Mouse (Mus musculus): ENCODE data around the gene Gpr1.
"Not testable (repeated sequence)": the region's sequence is repeated elsewhere in the genome, so short reads cannot be mapped to it uniquely, and the experiment has no call there.

Gpr1 gene

DNA sequence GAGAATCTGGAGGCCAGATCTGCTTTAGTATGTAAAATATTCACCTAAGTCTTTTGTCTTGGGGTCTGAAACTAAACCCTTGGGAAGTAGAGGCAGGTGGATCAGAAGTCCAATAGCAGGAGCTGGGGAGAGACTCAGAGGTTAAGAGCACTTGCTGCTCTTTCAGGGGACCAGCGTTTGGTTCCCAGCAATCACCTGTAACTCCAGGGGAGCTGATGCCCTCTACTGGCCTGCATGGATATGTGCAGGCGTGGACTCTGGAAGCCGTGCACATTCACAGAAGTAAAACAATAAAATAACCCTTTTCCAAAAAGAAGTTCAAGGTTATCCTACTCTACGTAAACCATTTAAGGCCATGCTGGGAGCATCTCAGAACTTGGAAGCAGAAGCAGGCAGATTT is 4.9 kb upstream of the Gpr1 start:
- no peak for DNase-seq (ENCODE audit: low spot score)

GRCm38 (mm10) chr1:63214631-63215030 is 288 bp upstream of the Gpr1 start:
- DNase-seq (ENCODE audit: low spot score): no peak

GRCm38 (mm10) chr1:63213478-63214270 is 669 bp downstream of the Gpr1 start:
- DNase-seq (ENCODE audit: low spot score): no peak

DNA sequence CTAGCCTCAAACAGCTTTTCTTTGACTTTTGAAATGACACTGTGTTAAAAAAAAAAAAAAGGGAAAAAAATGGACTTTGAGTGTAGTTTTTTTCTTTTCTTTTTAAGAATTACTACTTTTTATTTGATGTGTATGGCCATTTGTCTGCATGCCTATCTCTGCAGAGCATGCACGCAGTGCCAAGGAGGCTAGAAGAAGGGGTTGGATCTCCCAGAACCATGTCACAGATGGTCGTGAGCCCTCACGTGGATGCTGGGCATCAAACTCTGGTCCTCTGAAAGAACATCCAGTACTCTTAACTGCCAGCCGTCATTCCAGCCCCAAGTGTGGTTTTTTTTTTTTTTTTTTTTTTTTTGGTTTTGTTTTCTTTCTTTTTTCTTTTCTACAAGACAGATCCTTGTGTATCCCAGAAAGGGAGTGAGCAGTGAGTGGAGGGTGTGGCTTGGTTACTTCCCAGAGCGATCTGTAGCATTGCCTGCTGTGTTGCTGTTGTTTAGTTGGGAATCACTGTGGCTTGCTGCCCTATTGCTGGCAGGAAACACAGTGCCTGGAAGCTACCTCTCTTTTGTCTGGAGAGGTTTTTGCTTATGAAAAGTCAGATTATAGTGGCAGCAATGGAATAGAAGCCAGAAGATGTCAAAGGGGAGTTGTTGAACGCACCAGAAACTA is 4.3 kb downstream of the Gpr1 start:
- DNase-seq (ENCODE audit: low spot score): no peak

DNA sequence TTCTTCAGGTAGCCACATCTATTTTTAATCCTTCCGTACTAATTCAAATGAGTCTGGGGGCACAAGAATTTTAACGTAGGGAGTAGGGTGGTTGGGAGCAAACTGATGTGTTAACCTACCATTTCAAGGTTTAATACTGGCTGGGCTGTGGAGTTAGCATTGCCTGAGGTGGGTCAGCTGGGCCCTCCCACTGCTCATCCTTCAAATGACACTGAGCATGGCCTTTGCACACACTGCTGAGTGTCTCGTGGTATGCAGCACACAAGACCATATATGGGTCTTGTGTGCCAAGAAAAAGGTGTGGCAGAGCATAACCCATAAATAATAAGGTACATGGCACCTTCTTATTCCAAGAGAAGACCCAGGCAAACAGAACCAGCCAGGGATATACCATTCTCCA is 6.7 kb downstream of the Gpr1 start:
- no peak for DNase-seq (ENCODE audit: low spot score)

DNA sequence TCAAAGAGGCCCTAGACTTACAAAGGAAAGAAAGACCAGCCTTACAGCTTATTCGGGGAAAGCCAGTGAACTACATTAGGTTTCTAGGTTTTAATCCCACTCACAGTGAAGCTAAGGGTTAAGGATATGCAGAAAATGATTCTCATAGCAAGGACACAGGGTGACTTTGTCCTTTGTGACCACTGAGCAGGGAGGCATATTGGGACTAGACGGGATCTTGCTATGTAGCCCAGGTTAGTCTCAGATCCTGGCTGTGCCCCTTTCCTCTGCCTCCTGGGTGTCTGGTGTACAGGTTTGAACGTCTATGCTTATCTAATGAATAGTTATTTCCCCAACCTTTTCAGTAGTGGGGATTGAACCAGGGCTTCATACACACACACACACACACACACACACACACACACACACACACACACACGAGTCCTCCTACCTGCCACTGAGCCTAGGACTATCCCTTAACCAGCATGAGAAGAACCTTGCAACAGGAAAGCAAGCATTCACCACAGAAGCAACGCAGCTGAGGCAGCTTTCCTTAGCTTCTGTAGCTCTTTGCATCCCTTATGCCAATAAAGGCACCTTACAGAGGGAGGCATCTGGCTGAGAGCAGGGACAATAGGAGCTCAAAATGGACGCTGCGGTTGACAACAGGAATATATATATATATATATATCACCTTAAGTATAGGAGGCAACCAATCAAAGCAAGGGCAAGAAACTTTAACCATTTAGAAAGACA is 9.5 kb downstream of the Gpr1 start:
- DNase-seq (ENCODE audit: low spot score): peak; percentile 11

- peak; percentile 69 for DNase-seq (ENCODE audit: low spot score)
Observed at GRCm38 (mm10) chr1:63203950-63204659, 10.2 kb downstream of the Gpr1 start.

- DNase-seq (ENCODE audit: low spot score): no peak
Observed at GRCm38 (mm10) chr1:63203471-63203870, 10.9 kb downstream of the Gpr1 start.

- DNase-seq (ENCODE audit: low spot score): no peak
Observed at GRCm38 (mm10) chr1:63201672-63202071, 12.7 kb downstream of the Gpr1 start.

GRCm38 (mm10) chr1:63200322-63200721 is 14.0 kb downstream of the Gpr1 start:
- no peak for DNase-seq (ENCODE audit: low spot score)

DNA sequence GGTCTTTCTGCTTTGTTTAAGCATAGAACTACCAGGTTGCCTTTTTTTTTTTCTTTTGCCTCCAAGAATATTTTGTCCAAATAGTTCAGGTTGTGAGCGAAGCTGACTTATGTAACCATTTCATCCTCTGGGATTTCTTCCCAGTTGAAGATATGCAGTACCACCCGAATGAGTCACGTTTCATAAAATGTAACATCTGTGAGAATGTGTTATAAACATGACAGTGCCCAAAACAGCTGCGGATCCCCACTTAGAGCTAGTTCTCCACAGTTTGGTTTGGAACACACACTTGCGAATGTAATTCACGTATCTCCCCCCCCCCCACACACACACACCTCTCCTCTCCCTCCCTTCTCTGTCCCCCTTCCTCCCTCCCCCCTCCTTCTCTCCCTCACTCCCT is 15.0 kb downstream of the Gpr1 start:
- DNase-seq (ENCODE audit: low spot score): no peak

- no peak for DNase-seq (ENCODE audit: low spot score)
Observed at GRCm38 (mm10) chr1:63195848-63196512, 18.4 kb downstream of the Gpr1 start.

- no peak for DNase-seq (ENCODE audit: low spot score)
Observed at GRCm38 (mm10) chr1:63192306-63193065, 21.9 kb downstream of the Gpr1 start.

DNA sequence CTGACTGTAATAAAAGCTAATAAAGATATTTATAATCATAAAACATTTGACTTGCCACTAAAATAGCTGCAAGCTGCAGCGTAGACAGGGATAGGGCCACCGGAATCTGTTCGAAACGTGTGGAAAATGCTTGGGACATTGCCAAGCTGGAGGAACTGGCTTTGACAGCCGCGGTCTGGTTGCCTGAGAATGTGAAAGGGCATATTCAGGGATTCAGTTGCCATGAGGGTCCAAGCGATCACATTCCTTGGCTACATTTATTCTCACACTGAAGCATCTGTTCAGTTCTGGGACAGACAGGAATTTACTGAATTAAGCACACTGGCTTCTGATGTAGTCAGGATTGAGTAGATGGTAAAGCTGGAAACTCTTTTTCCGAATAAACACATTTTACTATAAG is 23.5 kb downstream of the Gpr1 start:
- DNase-seq (ENCODE audit: low spot score): no peak

GRCm38 (mm10) chr1:63188536-63188935 is 25.8 kb downstream of the Gpr1 start:
- DNase-seq (ENCODE audit: low spot score): no peak

GRCm38 (mm10) chr1:63185430-63185829 is 28.9 kb downstream of the Gpr1 start:
- DNase-seq (ENCODE audit: low spot score): not testable (repeated sequence)

GRCm38 (mm10) chr1:63182636-63183270 is 31.6 kb downstream of the Gpr1 start:
- peak; percentile 54 for DNase-seq (ENCODE audit: low spot score)

DNA sequence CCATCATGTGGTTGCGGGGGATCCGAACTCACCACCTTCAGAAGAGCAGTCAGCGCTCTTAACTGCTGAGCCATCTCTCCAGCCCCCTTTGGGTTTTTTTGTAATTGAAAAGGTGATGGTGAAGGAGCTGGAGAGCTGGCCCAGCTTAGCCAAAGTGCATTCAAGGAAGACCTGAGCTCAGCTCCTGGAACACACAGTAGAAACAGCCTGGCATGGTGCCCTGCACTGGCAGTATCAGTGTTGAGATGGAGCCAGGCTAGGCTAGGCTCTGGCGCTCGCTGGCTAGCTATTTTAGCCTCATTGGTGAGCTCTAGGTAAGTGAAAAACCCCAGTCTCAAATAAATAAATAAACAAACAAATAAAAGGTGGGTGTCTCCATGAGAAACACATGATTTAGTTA is 32.1 kb downstream of the Gpr1 start:
- no peak for DNase-seq (ENCODE audit: low spot score)

- no peak for DNase-seq (ENCODE audit: low spot score)
Observed at GRCm38 (mm10) chr1:63181480-63181879, 32.9 kb downstream of the Gpr1 start.

DNA sequence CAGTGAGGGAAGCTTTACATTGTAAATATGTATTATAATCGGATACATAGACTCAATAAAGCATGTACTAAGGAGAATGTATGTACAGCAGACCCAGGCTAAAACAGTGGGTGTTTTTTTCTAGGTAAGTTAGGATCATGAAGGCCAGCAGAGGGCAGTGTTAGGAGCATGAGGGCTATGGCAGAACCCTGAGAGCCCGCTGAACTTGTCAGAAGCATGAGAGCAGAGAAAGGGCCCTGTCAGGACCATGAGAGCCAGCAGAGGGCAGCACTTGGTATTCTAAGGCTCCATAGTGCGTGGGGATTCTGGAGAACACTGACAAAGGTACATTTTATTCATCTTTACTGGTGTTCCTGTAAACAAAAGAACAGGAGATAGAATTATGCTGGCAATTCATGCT is 33.3 kb downstream of the Gpr1 start:
- peak; percentile 95 for DNase-seq (ENCODE audit: low spot score)
